Mouse (Mus musculus) kidney, postnatal 36 days (tissue): ENCODE measurements around the gene Tppp.
"Not testable (repeated sequence)": the region's sequence is repeated elsewhere in the genome, so short reads cannot be mapped to it uniquely, and the experiment has no call there.

Experiments
- DNase-seq, 2 experiments: peaks; one replicate each; pipeline ENCODE4 v3.0.0; 2021 to 2022; ENCODE audit warnings: mixed read lengths in 2 of 2

The Tppp gene

GRCm38 (mm10) chr13:74026215-74026614 lies 17.0 kb downstream of the Tppp start:
- peak; percentile 56 to 65 for DNase-seq

GRCm38 (mm10) chr13:74028116-74028515 lies 18.9 kb downstream of the Tppp start:
- DNase-seq = no peak

GRCm38 (mm10) chr13:74029013-74029412 lies 19.8 kb downstream of the Tppp start:
- no peak for DNase-seq

GRCm38 (mm10) chr13:74030691-74031090 lies 21.5 kb downstream of the Tppp start:
- no peak for DNase-seq

- DNase-seq = no peak
These were observed 21.9 kb downstream of the Tppp start for GRCm38 (mm10) chr13:74031133-74031532.

- no peak for DNase-seq
These were observed 25.5 kb downstream of the Tppp start for GRCm38 (mm10) chr13:74034756-74035155.

GRCm38 (mm10) chr13:74035776-74036175 lies 26.6 kb downstream of the Tppp start:
- DNase-seq = no peak

GRCm38 (mm10) chr13:74039926-74040325 lies 30.7 kb downstream of the Tppp start:
- no peak for DNase-seq

GRCm38 (mm10) chr13:74056194-74056593 lies 47.0 kb downstream of the Tppp start:
- no peak for DNase-seq

GRCm38 (mm10) chr13:74058081-74058480 lies 48.9 kb downstream of the Tppp start:
- no peak for DNase-seq

- DNase-seq = peak; percentile 88 to 96
These were observed 52.6 kb downstream of the Tppp start, which contains the start of gene Cep72 for GRCm38 (mm10) chr13:74061613-74062377. TSS of gene Cep72 (minus strand) at chr13:74062299.

GRCm38 (mm10) chr13:74062378-74063128 lies 53.3 kb downstream of the Tppp start:
- no peak for DNase-seq

- DNase-seq = no peak
These were observed 54.3 kb downstream of the Tppp start for GRCm38 (mm10) chr13:74063340-74064050.

GRCm38 (mm10) chr13:74066576-74066975 lies 57.4 kb downstream of the Tppp start:
- no peak for DNase-seq

GRCm38 (mm10) chr13:74071244-74071643 lies 62.0 kb downstream of the Tppp start:
- not testable (repeated sequence) for DNase-seq

GRCm38 (mm10) chr13:74071714-74072113 lies 62.5 kb downstream of the Tppp start:
- DNase-seq = no peak

- no peak for DNase-seq
These were observed 64.2 kb downstream of the Tppp start for GRCm38 (mm10) chr13:74073369-74073768.
